Mouse (Mus musculus) kidney, adult 2 months (tissue): ENCODE results near the gene Tmem80.

Experiments used
- CTCF ChIP-seq: fragments of 200-500 bp; conservative IDR thresholded peaks from 2 replicates; pipeline ENCODE4 v1.5.1; 2011; ENCODE audit warnings: low read depth, mild to moderate bottlenecking, control low read depth, low read length, moderate library complexity, mixed read lengths; ENCODE audit not compliant: insufficient read depth, insufficient read length
- POLR2A ChIP-seq: fragments of 200-500 bp; IDR thresholded peaks from one replicate; pipeline ENCODE4 v1.6.1; 2011; ENCODE audit warnings: low read depth, low read length, control low read depth

DNA sequence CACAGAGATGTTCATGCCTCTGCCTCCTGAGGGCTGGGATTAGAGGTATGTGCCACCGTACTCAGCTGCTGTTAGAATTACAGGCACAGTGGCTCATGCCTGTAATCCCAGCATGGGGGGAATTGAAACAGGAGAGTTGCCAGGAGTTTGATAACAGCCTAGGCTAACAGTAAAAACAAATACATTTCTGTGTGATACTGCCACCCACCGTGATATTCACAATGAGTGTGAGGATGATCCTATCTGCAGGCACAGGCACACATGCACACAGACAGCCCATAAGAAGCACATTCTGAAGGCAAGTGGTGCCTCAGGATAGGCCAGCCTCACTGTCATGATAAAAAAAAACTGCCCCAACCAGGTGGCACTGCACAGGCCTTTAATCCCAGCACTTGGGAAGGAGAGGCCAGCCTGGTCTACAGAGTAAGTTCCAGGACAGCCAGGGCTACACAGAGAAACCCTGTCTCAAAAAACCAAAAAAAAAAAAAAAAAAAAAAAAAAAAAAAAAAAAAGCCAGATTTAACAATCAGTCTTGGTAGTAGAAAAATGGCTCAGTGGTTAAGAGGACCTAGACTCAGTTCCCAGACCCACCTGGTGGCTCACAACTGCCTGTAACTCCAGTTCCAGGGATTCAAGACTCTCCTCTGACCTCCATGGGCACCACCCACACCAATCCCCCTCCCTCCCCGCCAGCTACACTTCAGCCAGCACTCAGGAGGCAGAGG, 29.5 kb upstream of the Tmem80 start:
- TF ChIP-seq POLR2A = no peak
- no peak for TF ChIP-seq CTCF
